ENCODE assay signal across 11 mouse cellular contexts in the genomic region with DNA sequence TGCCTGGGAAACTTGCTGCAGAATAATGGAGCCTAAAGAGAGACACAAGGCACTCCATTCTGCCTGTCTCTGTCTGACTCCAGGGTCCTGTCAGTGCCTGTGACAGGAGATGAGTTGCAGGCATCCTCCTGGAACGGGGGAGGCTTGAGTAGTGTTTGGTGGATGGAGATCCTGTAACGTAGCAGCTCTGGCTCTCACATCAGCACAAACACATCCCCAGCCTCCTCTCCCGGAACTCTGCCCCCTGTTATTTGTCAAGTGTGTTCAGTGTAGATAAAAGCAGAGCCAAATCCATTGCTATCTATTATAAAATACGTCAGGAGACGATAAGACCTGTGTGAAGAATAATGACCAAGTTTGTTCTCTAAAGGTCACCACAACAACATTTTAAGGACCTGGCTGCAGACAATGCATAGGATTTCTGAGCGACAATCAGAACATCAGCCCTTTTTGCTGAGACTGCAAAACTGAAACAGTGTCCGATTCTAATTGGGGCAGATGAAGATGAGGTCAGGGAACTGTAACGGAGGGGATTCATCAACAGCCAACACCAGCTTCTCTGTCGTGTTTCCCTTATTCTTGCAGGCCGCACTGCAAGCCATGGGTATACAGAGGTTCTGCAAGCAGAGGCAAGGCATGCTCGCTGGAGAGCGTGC. TPM values are rescaled to one million over a fixed set of nuclear protein-coding genes. Genes with fewer than 3 reads are reported as not detected.
A peak's percentile ranks its signal among the peaks of the same experiment; 100 is the strongest.
DNase-seq lines count a peak whose midpoint lies in the region; ATAC-seq and TF ChIP-seq lines count a peak whose summit lies in the region.
"Had no signal": no experiment of that assay in that cellular context is flagged by ENCODE, and none has a peak within 500 bp of the region (broad histone marks: within the 10 kb centered on the region; RNA-seq: fewer than 3 reads in every experiment).

No protein-coding gene starts in this region.

- no peak overlapping the region for H3K4me2 ChIP-seq in hindbrain, embryonic 16.5 days (ENCODE audit: low read length)
- no peak overlapping the region for H3K4me2 ChIP-seq in forebrain, postnatal 0 days (ENCODE audit: low read depth)
- H3K4me2 ChIP-seq: neural tube, embryonic 12.5 days had no signal

- no peaks in the 10 kb centered on the region for H3K27me3 ChIP-seq in hindbrain, embryonic 16.5 days (replicated peaks; ENCODE audit: control insufficient read depth, insufficient read depth, low read length)
- no peaks in the 10 kb centered on the region for H3K27me3 ChIP-seq in forebrain, postnatal 0 days (ENCODE audit: insufficient read depth, low read length)
- H3K27me3 ChIP-seq: neural tube, embryonic 12.5 days had no signal

- 0 out of 2 replicates have a peak overlapping the region, but pooled peaks have one; percentile 27 for H3K27ac ChIP-seq in hindbrain, embryonic 16.5 days (ENCODE audit: low read depth, low read length)
- no peak overlapping the region for H3K27ac ChIP-seq in forebrain, postnatal 0 days (ENCODE audit: low read depth, low read length)
- H3K27ac ChIP-seq: neural tube, embryonic 12.5 days had no signal

- no peak for ATAC-seq in hindbrain, embryonic 16.5 days
- peak; percentile 49; the same call in 1 of the 2 replicates for ATAC-seq in megakaryocyte-erythroid progenitor cell, adult 5-6 weeks (replicated peaks; ENCODE audit: low FRiP score, low TSS enrichment, poor library complexity, severe bottlenecking)
- no peak for ATAC-seq in forebrain, postnatal 0 days

- H3K9me3 ChIP-seq in hindbrain, embryonic 16.5 days (ENCODE audit: control insufficient read depth, low read length) = no peaks in the 10 kb centered on the region
- no peaks in the 10 kb centered on the region for H3K9me3 ChIP-seq in forebrain, postnatal 0 days (ENCODE audit: low read length)
- H3K9me3 ChIP-seq: neural tube, embryonic 12.5 days had no signal

- TF ChIP-seq CTCF in forebrain, postnatal 0 days (IDR thresholded peaks at IDR 0.05; ENCODE audit: low read depth) = no peak

- peak; percentile 15 to 18 for DNase-seq in lung, adult 18-20 months
- DNase-seq in lung, postnatal 14 days = no peak
- DNase-seq in heart, adult 9 months (ENCODE audit: low spot score in 2 of 2) = peak; percentile 41 to 48
- DNase-seq in forebrain, postnatal 0 days = no peak
- DNase-seq in right cerebral cortex, postnatal 36 days (ENCODE audit: low spot score in 2 of 2) = no peak
- no peak for DNase-seq in spleen, adult 12 weeks (ENCODE audit: low spot score)
- DNase-seq: thymus, postnatal 4 days had no signal

- 55% methylated on average over 12 of the region's 12 CpGs for WGBS in hindbrain, embryonic 16.5 days
- 62% methylated on average over 12 of the region's 12 CpGs for WGBS in forebrain, postnatal 0 days

- H3K4me1 ChIP-seq in hindbrain, embryonic 16.5 days (ENCODE audit: control insufficient read depth, insufficient read depth, low read depth, low read length) = peaks cover 5% of the 10 kb centered on the region
- H3K4me1 ChIP-seq in forebrain, postnatal 0 days (ENCODE audit: insufficient read depth) = peaks cover 13% of the 10 kb centered on the region

- H3K36me3 ChIP-seq in hindbrain, embryonic 16.5 days (ENCODE audit: control insufficient read depth, insufficient read depth, low read length) = no peaks in the 10 kb centered on the region
- H3K36me3 ChIP-seq in forebrain, postnatal 0 days (ENCODE audit: insufficient read depth) = 0 out of 2 replicates have a peak, but pooled peaks cover 8% of the 10 kb centered on the region

- no peak overlapping the region for H3K4me3 ChIP-seq in hindbrain, embryonic 16.5 days (ENCODE audit: low read length)
- no peak overlapping the region for H3K4me3 ChIP-seq in forebrain, postnatal 0 days (ENCODE audit: low read depth, low read length)
- H3K4me3 ChIP-seq: neural tube, embryonic 12.5 days had no signal

- H3K9ac ChIP-seq in hindbrain, embryonic 16.5 days (ENCODE audit: low read depth, low read length) = no peak overlapping the region
- no peak overlapping the region for H3K9ac ChIP-seq in forebrain, postnatal 0 days
- H3K9ac ChIP-seq: neural tube, embryonic 12.5 days had no signal

RNA-seq across cellular contexts. Expression of a gene that starts 55.2 kb away (rescaled TPM):
- polyA plus RNA-seq in hindbrain, embryonic 16.5 days (2015; fragmentation: Nextera tagmentation; extraction: Ambion mirVana) = 0.09 and 0.13 TPM in 2 replicates
- not detected in 2 replicates for total RNA-seq in megakaryocyte-erythroid progenitor cell, adult 5-6 weeks (2014; fragmentation: Nextera tagmentation)
- not detected in 2 replicates for total RNA-seq in megakaryocyte-erythroid progenitor cell, adult 5-6 weeks (2017)
- total RNA-seq in forebrain, postnatal 0 days (2014; rRNA removed) = not detected in 2 replicates
- not detected in 2 replicates for polyA plus RNA-seq in forebrain, postnatal 0 days (2015; fragmentation: Nextera tagmentation; extraction: Ambion mirVana)
- polyA plus RNA-seq: limb, embryonic 11.5 days; neural tube, embryonic 12.5 days had no signal

Comparison
In these comparisons a context has a peak if more than half of its experiments do, and no peak if none do; other contexts are left out.
1. DNase-seq: peak in lung, adult 18-20 months (2 of 2) and heart, adult 9 months (2 of 2); none in lung, postnatal 14 days (single experiment), forebrain, postnatal 0 days (single experiment), right cerebral cortex, postnatal 36 days (0 of 2) and spleen, adult 12 weeks (single experiment).